Mouse (Mus musculus): ENCODE results near the gene H2afv. TPM values are rescaled to one million over a fixed set of nuclear protein-coding genes. Genes with fewer than 3 reads are reported as not detected.
"Not testable (repeated sequence)": the region's sequence is repeated elsewhere in the genome, so short reads cannot be mapped to it uniquely, and the experiment has no call there.

The H2afv gene
- polyA plus RNA-seq, 1 experiment from 2014 or later, result 183 TPM

DNA sequence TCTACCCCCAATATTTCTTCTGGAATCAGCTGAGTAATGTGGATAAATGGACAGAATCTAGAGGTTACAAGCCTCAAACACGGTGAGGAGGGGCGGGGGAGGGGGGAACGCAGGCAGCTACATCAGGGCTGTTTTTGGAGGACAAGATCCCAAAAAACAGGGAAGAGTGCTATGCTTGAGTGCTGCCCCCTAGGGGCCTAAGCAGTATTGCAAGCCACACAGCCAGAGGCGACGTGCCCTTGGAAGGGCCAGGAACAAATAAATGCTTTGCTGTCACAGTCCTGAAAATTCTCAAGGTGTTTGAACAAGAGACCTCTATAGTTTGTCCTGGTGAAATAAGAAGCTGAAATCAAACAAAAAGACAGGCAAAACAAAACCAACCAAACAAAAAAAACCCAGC lies 32.6 kb downstream of the H2afv start:
- ATAC-seq (ENCODE audit: low FRiP score), result no peak
- H3K4me1 ChIP-seq, result peaks cover 12% of the 10 kb centered on the region
- H3K9ac ChIP-seq (replicated peaks), result no peak overlapping the region
- no peaks in the 10 kb centered on the region for H3K36me3 ChIP-seq
- no peak overlapping the region for H3K4me2 ChIP-seq
- H3K27me3 ChIP-seq (replicated peaks), result no peaks in the 10 kb centered on the region
- 5% methylated on average over 5 of the region's 5 CpGs for WGBS
- H3K4me3 ChIP-seq (replicated peaks), result no peak overlapping the region
- H3K9me3 ChIP-seq (replicated peaks), result no peaks in the 10 kb centered on the region
- no peak overlapping the region for H3K27ac ChIP-seq (replicated peaks)

DNA sequence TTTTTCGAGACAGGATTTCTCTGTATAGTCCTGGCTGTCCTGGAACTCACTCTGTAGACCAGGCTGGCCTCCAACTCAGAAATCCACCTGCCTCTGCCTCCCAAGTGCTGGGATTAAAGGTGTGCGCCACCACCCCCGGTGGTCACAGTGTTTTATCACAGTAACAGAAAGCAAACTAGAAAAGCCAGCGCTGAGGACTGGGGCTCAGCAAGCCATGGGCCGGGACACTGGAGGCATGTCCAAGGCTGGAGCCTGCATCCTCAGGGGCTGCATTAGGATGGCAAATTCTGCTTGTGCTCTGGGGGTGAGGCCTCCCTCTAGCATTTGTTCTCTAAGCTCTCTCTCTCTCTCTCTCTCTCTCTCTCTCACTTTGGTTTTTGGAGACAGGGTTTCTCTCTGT lies 33.5 kb downstream of the H2afv start:
- not testable (repeated sequence) for H3K36me3 ChIP-seq; H3K4me2 ChIP-seq; ATAC-seq (ENCODE audit: low FRiP score); H3K27me3 ChIP-seq (replicated peaks); H3K9me3 ChIP-seq (replicated peaks); H3K27ac ChIP-seq (replicated peaks); H3K9ac ChIP-seq (replicated peaks); H3K4me3 ChIP-seq (replicated peaks)
- peaks cover 21% of the 10 kb centered on the region for H3K4me1 ChIP-seq
- 89% methylated on average over 5 of the region's 5 CpGs for WGBS

DNA sequence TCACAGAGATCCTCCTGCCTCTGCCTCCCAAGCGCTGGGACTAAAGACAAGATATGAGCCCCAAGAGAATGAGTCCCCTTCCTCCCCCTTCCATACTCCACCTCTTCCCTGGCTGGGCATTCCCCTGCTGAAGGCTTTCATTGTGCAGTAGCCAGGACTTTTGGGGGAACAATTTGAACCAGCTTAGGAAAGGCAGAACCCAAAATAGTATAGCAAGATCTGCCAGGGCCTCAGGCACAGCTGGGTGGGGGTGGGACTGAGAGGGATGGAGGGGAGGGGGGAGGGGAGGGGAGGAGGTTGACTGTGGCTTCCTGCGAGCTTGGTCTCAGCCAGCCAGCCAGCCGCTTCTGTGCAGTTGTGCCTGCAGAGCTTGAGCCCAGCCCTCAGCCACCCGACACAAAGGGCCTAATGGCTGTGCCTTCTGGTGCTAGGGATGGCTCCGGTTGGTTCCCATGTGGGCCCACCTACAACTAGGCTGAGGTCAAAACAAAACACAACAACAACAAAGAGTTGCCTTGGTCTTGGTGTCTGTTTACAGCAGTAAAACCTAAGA lies 34.1 kb downstream of the H2afv start:
- no peak for ATAC-seq (ENCODE audit: low FRiP score)
- no peak overlapping the region for H3K27ac ChIP-seq (replicated peaks)
- H3K4me3 ChIP-seq (replicated peaks), result no peak overlapping the region
- H3K4me1 ChIP-seq, result peaks cover 25% of the 10 kb centered on the region
- H3K4me2 ChIP-seq, result no peak overlapping the region
- no peak overlapping the region for H3K9ac ChIP-seq (replicated peaks)
- H3K36me3 ChIP-seq, result peaks cover 11% of the 10 kb centered on the region
- 45% methylated on average over 5 of the region's 5 CpGs for WGBS
- no peaks in the 10 kb centered on the region for H3K9me3 ChIP-seq (replicated peaks)
- no peaks in the 10 kb centered on the region for H3K27me3 ChIP-seq (replicated peaks)

DNA sequence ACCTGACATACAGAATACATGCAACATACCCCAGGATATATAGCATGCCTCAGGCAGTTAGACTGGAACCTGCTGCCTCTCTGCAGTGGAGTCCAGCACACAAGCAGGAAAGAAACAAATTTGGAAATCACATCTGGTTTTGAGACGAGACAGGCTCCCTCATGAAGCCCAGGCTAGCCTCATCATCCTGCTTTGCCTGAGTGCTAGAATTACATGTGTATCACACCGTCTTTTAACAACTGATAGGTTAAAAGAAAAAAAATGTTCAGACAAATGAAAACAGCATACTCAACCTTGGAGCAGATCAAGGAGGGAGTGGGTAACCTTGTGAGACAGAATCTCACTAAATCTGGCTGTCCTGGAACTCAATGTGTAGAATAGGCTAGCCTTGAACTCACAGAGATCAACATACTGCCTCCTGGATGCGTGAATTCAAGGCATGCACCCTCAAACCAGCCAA lies 37.1 kb downstream of the H2afv start:
- Histone ChIP-seq H3K4me1 (peaks cover 27% of the 10 kb centered on the region), H3K27me3 (replicated peaks) (no peaks in the 10 kb centered on the region), H3K36me3 (peaks cover 40% of the 10 kb centered on the region), H3K9ac (replicated peaks) (no peak overlapping the region), H3K4me3 (replicated peaks) (no peak overlapping the region), H3K27ac (replicated peaks) (0 out of 2 replicates have a peak overlapping the region, but pooled peaks have one; percentile 75), H3K4me2 (no peak overlapping the region), H3K9me3 (replicated peaks) (no peaks in the 10 kb centered on the region)
- no peak for ATAC-seq (ENCODE audit: low FRiP score)
- 95% methylated on average over 3 of the region's 3 CpGs for WGBS

DNA sequence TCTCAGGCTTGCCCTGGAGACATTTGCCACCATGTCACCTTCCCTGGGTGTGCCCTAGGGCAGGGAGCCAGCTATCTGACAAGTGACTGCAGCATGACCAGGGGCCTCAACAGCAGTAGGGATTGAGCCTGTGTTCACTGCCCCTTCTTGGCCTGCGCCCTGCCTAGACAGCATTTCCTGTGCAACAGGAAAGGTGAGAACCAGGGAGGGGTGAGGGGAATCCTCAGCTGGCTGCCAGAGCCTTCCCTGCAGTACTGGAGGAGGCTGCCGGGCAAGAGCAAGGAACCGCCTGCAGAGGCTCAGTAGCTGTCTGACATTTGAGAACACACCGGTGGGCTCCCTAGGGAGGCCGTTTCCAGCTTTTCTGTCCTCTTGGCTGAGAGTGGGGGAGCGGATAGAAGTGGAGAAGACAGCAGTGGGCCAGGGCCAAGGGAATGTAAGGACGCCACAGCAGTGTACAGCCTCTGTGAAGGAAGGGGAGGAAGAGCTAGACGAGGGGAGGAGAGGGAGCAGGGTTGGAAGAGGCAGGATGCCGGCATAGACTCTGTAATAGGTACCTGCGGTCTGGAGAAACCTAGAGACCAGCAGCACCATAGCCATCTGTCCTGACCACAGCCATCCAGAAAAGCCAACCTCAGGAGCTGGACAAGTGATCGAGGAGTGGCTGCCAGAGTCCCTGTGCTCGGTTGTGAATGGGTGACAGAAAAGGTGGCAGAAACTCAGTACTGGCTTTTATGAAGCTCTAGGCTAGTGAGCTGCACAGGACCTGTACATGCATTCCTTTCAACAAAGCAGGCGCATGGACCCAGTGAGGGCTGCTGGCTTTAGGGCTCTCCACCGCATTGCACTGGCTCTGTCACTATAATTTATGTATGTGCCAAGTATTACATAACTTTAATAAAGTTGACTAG lies 37.7 kb downstream of the H2afv start:
- H3K27ac ChIP-seq (replicated peaks), result peak overlapping the region; percentile 75
- H3K36me3 ChIP-seq, result peaks cover 47% of the 10 kb centered on the region
- no peak overlapping the region for H3K4me3 ChIP-seq (replicated peaks)
- H3K27me3 ChIP-seq (replicated peaks), result no peaks in the 10 kb centered on the region
- WGBS, result 48% methylated on average over 14 of the region's 14 CpGs
- H3K4me1 ChIP-seq, result peaks cover 27% of the 10 kb centered on the region
- no peaks in the 10 kb centered on the region for H3K9me3 ChIP-seq (replicated peaks)
- 0 out of 2 replicates have a peak overlapping the region, but pooled peaks have one; percentile 17 for H3K9ac ChIP-seq (replicated peaks)
- peak overlapping the region; percentile 13; the same call in 1 of the 2 replicates for H3K4me2 ChIP-seq
- ATAC-seq (ENCODE audit: low FRiP score), result peak; percentile 28; the same call in 1 of the 2 replicates

DNA sequence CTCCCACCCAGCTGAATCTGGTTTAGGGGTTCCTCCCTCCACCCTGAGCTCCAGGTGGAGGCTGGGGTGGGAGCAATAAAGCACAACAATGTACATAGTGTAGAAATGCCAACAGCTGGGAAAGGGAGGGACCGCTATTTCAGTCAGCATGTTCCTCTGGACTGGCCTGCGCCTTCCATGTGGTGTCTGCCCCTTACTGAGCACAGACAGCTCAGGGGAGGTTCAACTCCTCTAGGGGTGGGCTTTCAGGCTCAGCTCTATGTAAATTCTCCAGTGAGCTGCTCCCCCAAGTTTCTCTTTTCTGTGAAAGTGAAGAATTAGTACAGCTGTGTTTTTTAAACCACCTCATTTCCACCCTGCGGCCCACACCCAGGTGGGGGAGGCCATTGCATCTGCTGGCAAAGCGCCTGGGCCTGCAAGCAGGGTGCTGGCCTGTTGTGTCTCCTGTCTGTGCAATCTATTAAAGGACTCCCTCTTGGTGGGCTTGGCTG lies 38.6 kb downstream of the H2afv start:
- Histone ChIP-seq H3K4me3 (replicated peaks) (no peak overlapping the region), H3K9me3 (replicated peaks) (no peaks in the 10 kb centered on the region), H3K27ac (replicated peaks) (peak overlapping the region; percentile 75), H3K4me1 (peaks cover 27% of the 10 kb centered on the region), H3K27me3 (replicated peaks) (no peaks in the 10 kb centered on the region), H3K36me3 (peaks cover 56% of the 10 kb centered on the region), H3K4me2 (no peak overlapping the region), H3K9ac (replicated peaks) (0 out of 2 replicates have a peak overlapping the region, but pooled peaks have one; percentile 17)
- no peak for ATAC-seq (ENCODE audit: low FRiP score)
- 73% methylated on average over 4 of the region's 4 CpGs for WGBS

DNA sequence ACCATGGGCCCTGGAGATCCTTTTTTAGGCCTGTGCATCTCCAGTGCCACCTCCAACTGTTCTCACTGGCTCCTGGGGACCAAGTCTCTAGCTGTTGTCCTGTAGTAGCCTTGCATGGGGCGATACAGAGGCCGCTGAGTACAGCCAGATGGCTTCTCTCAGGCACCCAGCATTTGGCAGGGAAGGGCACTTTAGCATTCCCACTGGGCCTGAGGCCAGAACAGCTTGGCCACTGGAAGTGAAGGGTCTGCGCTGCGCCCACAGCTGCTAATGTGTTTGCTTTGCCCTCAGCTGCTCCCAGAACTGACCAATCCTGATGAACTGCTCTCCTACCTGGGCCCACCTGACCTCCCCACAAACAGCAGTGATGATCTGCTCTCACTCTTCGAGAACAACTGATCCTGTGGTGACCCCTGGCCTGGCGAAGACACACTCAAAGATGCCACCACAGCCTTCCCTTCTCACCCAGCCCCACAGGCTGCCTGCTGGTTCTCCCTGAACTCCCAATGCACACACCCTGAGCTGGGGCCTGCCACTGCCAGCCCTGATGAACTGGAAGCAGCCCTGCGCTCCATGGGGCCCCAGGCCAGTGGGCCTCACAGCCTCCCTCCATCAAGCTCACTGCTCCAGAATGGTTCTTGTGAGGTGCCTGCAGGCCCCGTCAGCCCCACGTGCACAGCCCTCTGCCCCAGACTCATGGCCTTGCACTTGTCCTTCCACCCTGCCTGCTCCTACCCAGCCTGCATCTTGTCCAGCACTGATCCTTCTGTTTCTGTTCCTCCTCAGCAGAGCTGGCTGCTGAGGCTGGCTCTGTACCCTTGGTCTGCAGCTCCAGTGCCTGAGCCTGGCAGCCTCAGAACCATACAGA lies 39.3 kb downstream of the H2afv start:
- Histone ChIP-seq H3K27me3 (replicated peaks) (no peaks in the 10 kb centered on the region), H3K4me3 (replicated peaks) (no peak overlapping the region), H3K4me2 (no peak overlapping the region), H3K36me3 (peaks cover 63% of the 10 kb centered on the region), H3K27ac (replicated peaks) (peak overlapping the region; percentile 75), H3K9me3 (replicated peaks) (no peaks in the 10 kb centered on the region), H3K4me1 (peaks cover 27% of the 10 kb centered on the region), H3K9ac (replicated peaks) (0 out of 2 replicates have a peak overlapping the region, but pooled peaks have one; percentile 3)
- 90% methylated on average over 9 of the region's 9 CpGs for WGBS
- ATAC-seq (ENCODE audit: low FRiP score), result no peak

DNA sequence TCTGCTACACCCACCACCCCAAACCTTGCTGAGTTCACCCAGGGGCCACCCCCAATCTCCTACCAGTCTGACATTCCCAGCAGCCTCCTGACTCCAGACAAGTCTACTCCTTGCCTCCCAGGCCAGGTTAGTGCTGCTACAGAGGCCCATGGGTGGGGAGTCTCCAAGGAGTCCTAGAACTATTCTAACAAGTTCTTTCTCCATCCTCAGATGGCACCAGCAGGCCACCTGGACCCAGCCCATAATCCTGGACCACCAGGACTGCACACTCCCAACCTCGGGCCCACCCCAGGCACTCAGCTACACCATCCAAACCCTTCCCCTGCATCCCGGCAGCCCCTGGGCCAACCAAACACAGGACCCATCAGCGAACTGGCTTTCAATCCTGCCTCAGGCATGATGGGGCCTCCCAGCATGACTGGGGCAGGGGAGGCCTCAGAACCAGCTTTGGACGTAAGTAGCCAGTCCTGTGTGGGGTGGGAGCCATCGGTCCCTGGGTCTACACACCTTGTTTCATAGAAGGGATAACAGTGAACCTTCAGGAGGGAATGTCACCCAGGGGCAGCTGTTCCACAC lies 40.3 kb downstream of the H2afv start:
- H3K9me3 ChIP-seq (replicated peaks), result no peaks in the 10 kb centered on the region
- H3K9ac ChIP-seq (replicated peaks), result no peak overlapping the region
- H3K36me3 ChIP-seq, result peaks cover 73% of the 10 kb centered on the region
- no peaks in the 10 kb centered on the region for H3K27me3 ChIP-seq (replicated peaks)
- H3K4me3 ChIP-seq (replicated peaks), result no peak overlapping the region
- H3K4me1 ChIP-seq, result peaks cover 27% of the 10 kb centered on the region
- no peak for ATAC-seq (ENCODE audit: low FRiP score)
- no peak overlapping the region for H3K4me2 ChIP-seq
- 87% methylated on average over 5 of the region's 5 CpGs for WGBS
- no peak overlapping the region for H3K27ac ChIP-seq (replicated peaks)

DNA sequence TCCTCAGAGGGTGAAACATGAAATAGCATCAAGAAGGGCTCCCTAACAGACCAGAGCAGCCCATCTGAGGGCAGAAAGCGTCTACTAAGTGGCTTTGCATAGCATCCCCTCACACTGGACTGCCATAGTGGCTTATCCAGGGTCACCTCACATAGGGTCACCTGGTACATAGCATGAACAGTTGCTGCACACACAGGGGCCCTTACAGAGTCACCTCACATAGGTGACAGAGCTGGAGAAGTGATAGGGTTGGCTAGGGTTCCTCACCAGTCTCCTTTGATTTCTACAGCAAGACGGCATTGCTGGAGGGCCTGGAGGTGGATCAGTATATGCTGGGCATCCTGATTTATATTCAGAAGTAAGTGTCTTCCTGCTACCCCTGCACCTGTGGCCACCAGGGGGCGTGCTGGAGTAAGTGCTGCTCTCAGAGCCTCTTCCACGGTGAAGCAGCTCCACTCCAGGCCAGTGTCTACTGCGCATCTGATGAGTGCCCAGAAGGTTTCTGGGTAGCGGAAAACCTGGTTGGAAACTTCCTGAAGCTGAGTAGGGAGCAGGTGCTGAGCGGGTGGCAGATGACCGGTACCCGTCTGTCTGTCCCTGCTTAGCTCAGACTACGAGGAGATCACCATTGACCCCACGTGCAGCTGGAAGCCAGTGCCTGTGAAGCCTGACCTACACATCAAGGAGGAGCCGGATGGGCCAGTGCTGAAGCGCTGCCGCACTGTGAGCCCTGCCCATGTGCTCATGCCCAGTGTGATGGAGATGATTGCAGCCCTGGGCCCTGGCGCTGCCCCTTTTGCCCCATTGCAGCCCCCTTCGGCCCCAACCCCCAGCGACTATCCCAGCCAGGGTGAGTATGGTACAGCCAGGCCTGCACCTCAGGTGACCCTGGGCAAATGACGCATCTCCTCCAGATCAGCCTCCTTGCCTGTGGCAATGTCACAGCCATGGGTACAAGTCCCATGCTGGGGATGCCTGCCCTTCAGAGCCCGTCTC lies 41.4 kb downstream of the H2afv start:
- H3K36me3 ChIP-seq, result peaks cover 83% of the 10 kb centered on the region
- H3K27ac ChIP-seq (replicated peaks), result no peak overlapping the region
- 89% methylated on average over 19 of the region's 19 CpGs for WGBS
- no peaks in the 10 kb centered on the region for H3K27me3 ChIP-seq (replicated peaks)
- no peak overlapping the region for H3K4me2 ChIP-seq
- no peak overlapping the region for H3K9ac ChIP-seq (replicated peaks)
- H3K4me3 ChIP-seq (replicated peaks), result no peak overlapping the region
- H3K9me3 ChIP-seq (replicated peaks), result no peaks in the 10 kb centered on the region
- H3K4me1 ChIP-seq, result peaks cover 27% of the 10 kb centered on the region
- no peak for ATAC-seq (ENCODE audit: low FRiP score)

DNA sequence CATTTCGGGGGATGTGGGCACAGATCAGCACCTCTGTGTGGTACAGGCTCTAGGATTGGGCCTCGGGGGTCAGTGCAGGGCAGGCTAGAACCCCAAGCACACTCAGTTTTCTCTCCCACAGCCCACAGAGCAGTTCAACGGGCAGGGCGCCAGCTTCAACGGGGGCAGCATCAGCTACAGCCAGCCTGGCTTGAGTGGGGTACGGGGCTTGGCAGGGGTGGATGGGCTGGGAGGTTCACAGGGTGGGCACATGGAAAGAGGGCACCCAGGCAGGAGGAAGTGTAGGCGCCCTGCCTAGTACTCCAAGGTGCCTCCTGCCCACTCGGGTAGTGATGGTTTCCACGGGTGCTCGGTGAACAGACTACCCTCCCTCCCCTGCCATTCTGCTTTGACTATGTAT lies 46.1 kb downstream of the H2afv start:
- WGBS, result 96% methylated on average over 10 of the region's 10 CpGs
- H3K9ac ChIP-seq (replicated peaks), result no peak overlapping the region
- no peaks in the 10 kb centered on the region for H3K27me3 ChIP-seq (replicated peaks)
- peaks cover 7% of the 10 kb centered on the region for H3K4me1 ChIP-seq
- H3K9me3 ChIP-seq (replicated peaks), result no peaks in the 10 kb centered on the region
- no peak overlapping the region for H3K4me3 ChIP-seq (replicated peaks)
- no peak overlapping the region for H3K27ac ChIP-seq (replicated peaks)
- peaks cover 85% of the 10 kb centered on the region for H3K36me3 ChIP-seq
- ATAC-seq (ENCODE audit: low FRiP score), result no peak
- no peak overlapping the region for H3K4me2 ChIP-seq
